Mouse (Mus musculus): ENCODE measurements at regions not wholly inside any gene's neighbourhood (a gene's known extent, or its start where the extent isn't known, plus 50 kb on each side); places are given as distances from the start of the nearest gene placed in this dataset.

- no peak for DNase-seq (ENCODE audit: extremely low read depth)
- in situ Hi-C loops (cut with MboI; ENCODE audit: low pct_ligation_motif_present, low pct_unique_long_range_greater_than_20kb, low sequenced_read_pairs) (no loop called here), dilution Hi-C loops (cut with MboI; ENCODE audit: extremely low pct_ligation_motif_present, extremely low pct_unique_long_range_greater_than_20kb, low sequenced_read_pairs) (no loop called here)
- no peaks in the 10 kb centered on the region for H3K36me3 ChIP-seq (replicated peaks in 1 of 2; ENCODE audit: control insufficient read depth in 1 of 2, insufficient read depth in 1 of 2, low read length in 1 of 2)
- H3K4me1 ChIP-seq (ENCODE audit: control insufficient read depth in 1 of 2, insufficient read depth in 2 of 2) = no peaks in the 10 kb centered on the region
- H3K27ac ChIP-seq (ENCODE audit: insufficient read depth, low read depth) = no peak overlapping the region
- no peaks in the 10 kb centered on the region for H3K9me3 ChIP-seq (replicated peaks; ENCODE audit: low read length)
- no peak overlapping the region for H3K4me2 ChIP-seq (ENCODE audit: insufficient read depth, low read depth, poor library complexity, severe bottlenecking)
- no peak overlapping the region for H3K4me3 ChIP-seq (replicated peaks in 1 of 3; ENCODE audit: low read depth in 2 of 3, low read length in 2 of 3, poor library complexity in 1 of 3)
- H3K79me2 ChIP-seq (replicated peaks; ENCODE audit: control insufficient read depth, extremely low read depth, insufficient read depth, poor library complexity, severe bottlenecking) = no peaks in the 10 kb centered on the region
- TF ChIP-seq USF1 (IDR thresholded peaks at IDR 0.05; ENCODE audit: low read depth, low read length) (no peak), ZC3H11A (IDR thresholded peaks at IDR 0.05; ENCODE audit: low read depth, low read length) (no peak), IRF4 (IDR thresholded peaks at IDR 0.05; ENCODE audit: low read depth, low read length) (no peak), NRF1 (IDR thresholded peaks at IDR 0.05; ENCODE audit: low read depth, low read length) (no peak), POLR2AphosphoS2 (IDR thresholded peaks at IDR 0.05; ENCODE audit: low read depth, low read length) (no peak), CTCF (conservative IDR thresholded peaks at IDR 0.05 in 1 of 2, IDR thresholded peaks at IDR 0.05 in 1 of 2; ENCODE audit: low read depth in 2 of 2, low read length in 2 of 2) (no peak), CHD2 (IDR thresholded peaks at IDR 0.05; ENCODE audit: low read length) (no peak), SMC3 (IDR thresholded peaks at IDR 0.05; ENCODE audit: low read depth, low read length) (no peak), TBP (conservative IDR thresholded peaks at IDR 0.05; ENCODE audit: low read depth, low read length) (no peak), MAFK (IDR thresholded peaks at IDR 0.05; ENCODE audit: insufficient replicate concordance, low read length) (no peak), MEF2A (IDR thresholded peaks at IDR 0.05; ENCODE audit: borderline replicate concordance, low read depth, low read length) (no peak), MXI1 (IDR thresholded peaks at IDR 0.05; ENCODE audit: low read depth, low read length) (no peak), KAT2A (IDR thresholded peaks at IDR 0.05; ENCODE audit: insufficient replicate concordance, low read length) (no peak), ZNF384 (IDR thresholded peaks at IDR 0.05; ENCODE audit: low read depth, low read length) (no peak), RAD21 (IDR thresholded peaks at IDR 0.05; ENCODE audit: low read depth, low read length) (no peak), JUND (conservative IDR thresholded peaks at IDR 0.05; ENCODE audit: low read depth, low read length) (no peak), CHD1 (IDR thresholded peaks at IDR 0.05; ENCODE audit: low read depth, low read length) (no peak), E2F4 (IDR thresholded peaks at IDR 0.05; ENCODE audit: insufficient replicate concordance, low read depth, low read length) (no peak)
- H3K9ac ChIP-seq (ENCODE audit: insufficient read depth, low read depth) = no peak overlapping the region
- peaks cover 93% of the 10 kb centered on the region for H3K27me3 ChIP-seq (replicated peaks)
Observed at GRCm38 (mm10) chr7:145010757-145011156, 71.0 kb upstream of the Ccnd1 start.

DNA sequence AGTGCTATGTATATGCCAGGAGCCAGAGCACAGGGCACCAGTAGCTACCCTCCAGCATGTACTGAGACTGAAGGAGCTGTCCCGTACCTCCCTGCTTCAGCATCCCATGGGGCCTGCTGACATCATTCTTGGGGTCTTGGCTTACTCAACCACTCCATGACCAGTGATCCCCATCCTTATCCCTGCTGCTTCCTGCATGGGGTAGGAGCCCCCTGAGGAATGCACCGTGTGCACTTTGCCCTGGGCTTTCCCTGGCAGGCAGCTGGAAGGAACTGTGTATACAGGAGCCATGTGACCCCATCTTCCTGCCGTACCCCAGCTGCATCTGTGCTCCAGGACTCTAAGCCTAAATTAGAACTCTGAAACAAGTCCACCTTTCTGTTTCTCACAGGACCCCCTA is 70.3 kb upstream of the Ccnd1 start:
- Histone ChIP-seq H3K27ac (ENCODE audit: insufficient read depth, low read depth) (no peak overlapping the region), H3K9ac (ENCODE audit: insufficient read depth, low read depth) (no peak overlapping the region), H3K4me3 (replicated peaks in 1 of 3; ENCODE audit: low read depth in 2 of 3, low read length in 2 of 3, poor library complexity in 1 of 3) (no peak overlapping the region), H3K4me1 (ENCODE audit: control insufficient read depth in 1 of 2, insufficient read depth in 2 of 2) (no peaks in the 10 kb centered on the region), H3K79me2 (replicated peaks; ENCODE audit: control insufficient read depth, extremely low read depth, insufficient read depth, poor library complexity, severe bottlenecking) (no peaks in the 10 kb centered on the region), H3K9me3 (replicated peaks; ENCODE audit: low read length) (no peaks in the 10 kb centered on the region), H3K27me3 (replicated peaks) (peaks cover 93% of the 10 kb centered on the region), H3K36me3 (replicated peaks in 1 of 2; ENCODE audit: control insufficient read depth in 1 of 2, insufficient read depth in 1 of 2, low read length in 1 of 2) (no peaks in the 10 kb centered on the region), H3K4me2 (ENCODE audit: insufficient read depth, low read depth, poor library complexity, severe bottlenecking) (no peak overlapping the region)
- in situ Hi-C loops (cut with MboI; ENCODE audit: low pct_ligation_motif_present, low pct_unique_long_range_greater_than_20kb, low sequenced_read_pairs) = no loop called here
- TF ChIP-seq CHD2 (IDR thresholded peaks at IDR 0.05; ENCODE audit: low read length) (no peak), USF2 (conservative IDR thresholded peaks at IDR 0.05; ENCODE audit: low read depth, low read length) (no peak), NELFE (IDR thresholded peaks at IDR 0.05; ENCODE audit: low read depth, low read length) (no peak), E2F4 (IDR thresholded peaks at IDR 0.05; ENCODE audit: insufficient replicate concordance, low read depth, low read length) (no peak), POLR2AphosphoS2 (IDR thresholded peaks at IDR 0.05; ENCODE audit: low read depth, low read length) (no peak), RCOR1 (conservative IDR thresholded peaks at IDR 0.05; ENCODE audit: low read depth, low read length) (no peak), MAFK (IDR thresholded peaks at IDR 0.05; ENCODE audit: insufficient replicate concordance, low read length) (no peak), ZMIZ1 (IDR thresholded peaks at IDR 0.05; ENCODE audit: low read depth, low read length) (no peak), PAX5 (IDR thresholded peaks at IDR 0.05; ENCODE audit: low read length) (no peak), KAT2A (IDR thresholded peaks at IDR 0.05; ENCODE audit: insufficient replicate concordance, low read length) (no peak), POLR2A (IDR thresholded peaks at IDR 0.05; ENCODE audit: low read depth, low read length) (no peak), EP300 (IDR thresholded peaks at IDR 0.05; ENCODE audit: low read length) (no peak)
- DNase-seq (ENCODE audit: extremely low read depth) = no peak
- dilution Hi-C loops (cut with MboI; ENCODE audit: extremely low pct_ligation_motif_present, extremely low pct_unique_long_range_greater_than_20kb, low sequenced_read_pairs) = no loop called here
